In genomic region chr9:70929840-70930640, GRCm38 (mm10) we compare ENCODE assay signal across 9 mouse cellular contexts. TPM values are rescaled to one million over a fixed set of nuclear protein-coding genes. Genes with fewer than 3 reads are reported as not detected.
DNase-seq lines count a peak whose midpoint lies in the region; ATAC-seq and TF ChIP-seq lines count a peak whose summit lies in the region.
"Had no signal": no experiment of that assay in that cellular context is flagged by ENCODE, and none has a peak within 500 bp of the region (broad histone marks: within the 10 kb centered on the region; RNA-seq: fewer than 3 reads in every experiment).

No protein-coding gene starts in this region.

- peak; percentile 45 for TF ChIP-seq CTCF in cortical plate, adult 2 months (IDR thresholded peaks at IDR 0.05; ENCODE audit: extremely low read depth, insufficient read depth, low read length)
- TF ChIP-seq CTCF in kidney, adult 2 months (conservative IDR thresholded peaks at IDR 0.05; ENCODE audit: insufficient read depth, insufficient read length, low read depth, low read length) = peak; percentile 56
- TF ChIP-seq CTCF in liver, postnatal 0 days (IDR thresholded peaks at IDR 0.05; ENCODE audit: low read depth) = peak; percentile 89

- H3K27me3 ChIP-seq in midbrain, embryonic 10.5 days (ENCODE audit: low read depth, poor library complexity, severe bottlenecking) = no peaks in the 10 kb centered on the region
- no peaks in the 10 kb centered on the region for H3K27me3 ChIP-seq in midbrain, embryonic 15.5 days (replicated peaks)
- H3K27me3 ChIP-seq in kidney, adult 2 months (replicated peaks; ENCODE audit: control insufficient read depth, insufficient read depth, low read length) = no peaks in the 10 kb centered on the region
- H3K27me3 ChIP-seq in liver, postnatal 0 days (ENCODE audit: insufficient read depth, low read length) = no peaks in the 10 kb centered on the region

- no peak overlapping the region for H3K4me2 ChIP-seq in midbrain, embryonic 15.5 days
- H3K4me2 ChIP-seq in liver, postnatal 0 days (ENCODE audit: low read depth, low read length) = 0 out of 2 replicates have a peak overlapping the region, but pooled peaks have one; percentile 11

- peaks cover 3% of the 10 kb centered on the region; the same call in 1 of the 2 replicates for H3K4me1 ChIP-seq in midbrain, embryonic 10.5 days
- no peaks in the 10 kb centered on the region for H3K4me1 ChIP-seq in midbrain, embryonic 15.5 days
- H3K4me1 ChIP-seq in cortical plate, adult 2 months (ENCODE audit: control insufficient read depth, insufficient read depth, low read length) = no peaks in the 10 kb centered on the region
- H3K4me1 ChIP-seq in kidney, adult 2 months (ENCODE audit: control insufficient read depth, insufficient read depth, low read length) = no peaks in the 10 kb centered on the region
- peaks cover 42% of the 10 kb centered on the region for H3K4me1 ChIP-seq in liver, postnatal 0 days (ENCODE audit: insufficient read depth)

- H3K27ac ChIP-seq in midbrain, embryonic 10.5 days (replicated peaks) = no peak overlapping the region
- no peak overlapping the region for H3K27ac ChIP-seq in midbrain, embryonic 15.5 days
- no peak overlapping the region for H3K27ac ChIP-seq in cortical plate, adult 2 months (ENCODE audit: insufficient read depth, low read length)
- no peak overlapping the region for H3K27ac ChIP-seq in kidney, adult 2 months (ENCODE audit: insufficient read depth, low read depth, low read length)
- peak overlapping the region; percentile 55 for H3K27ac ChIP-seq in liver, postnatal 0 days (ENCODE audit: low read depth)

- no peaks in the 10 kb centered on the region for H3K36me3 ChIP-seq in midbrain, embryonic 10.5 days
- no peaks in the 10 kb centered on the region for H3K36me3 ChIP-seq in midbrain, embryonic 15.5 days (replicated peaks)
- no peaks in the 10 kb centered on the region for H3K36me3 ChIP-seq in kidney, adult 2 months (ENCODE audit: control insufficient read depth, insufficient read depth, low read length)
- no peaks in the 10 kb centered on the region for H3K36me3 ChIP-seq in liver, postnatal 0 days (replicated peaks; ENCODE audit: insufficient read depth, low read length)

- 57% methylated on average over 15 of the region's 15 CpGs for whole genome bisulfite sequencing in midbrain, embryonic 10.5 days
- 52% methylated on average over 15 of the region's 15 CpGs for WGBS in midbrain, embryonic 15.5 days
- 61% methylated on average over 15 of the region's 15 CpGs for WGBS in kidney, adult 2 months
- 63% methylated on average over 15 of the region's 15 CpGs for WGBS in liver, postnatal 0 days (ENCODE audit: insufficient replicate concordance)

- DNase-seq in midbrain, embryonic 10.5 days (ENCODE audit: low spot score) = peak; percentile 41
- DNase-seq in ZHBTc4 (ENCODE audit: low read depth, low spot score) (peak; percentile 69), MN1 (ENCODE audit: low spot score) (no peak)
- peak; percentile 53 for DNase-seq in kidney, adult 2 months
- peak; percentile 63 for DNase-seq in liver, postnatal 0 days
- peak; percentile 37 for DNase-seq in retina, postnatal 7 days (ENCODE audit: low read depth, low spot score)

- TF ChIP-seq POLR2A in cortical plate, adult 2 months (IDR thresholded peaks at IDR 0.05; ENCODE audit: extremely low read depth, insufficient read depth, low read length) = no peak
- TF ChIP-seq POLR2A in kidney, adult 2 months (IDR thresholded peaks at IDR 0.05; ENCODE audit: low read depth, low read length) = no peak

- no peaks in the 10 kb centered on the region for H3K9me3 ChIP-seq in midbrain, embryonic 10.5 days (replicated peaks)
- no peaks in the 10 kb centered on the region for H3K9me3 ChIP-seq in midbrain, embryonic 15.5 days
- H3K9me3 ChIP-seq in liver, postnatal 0 days (ENCODE audit: low read length) = no peaks in the 10 kb centered on the region

- no peak overlapping the region for H3K4me3 ChIP-seq in midbrain, embryonic 10.5 days
- no peak overlapping the region for H3K4me3 ChIP-seq in midbrain, embryonic 15.5 days
- H3K4me3 ChIP-seq in cortical plate, adult 2 months (ENCODE audit: insufficient read depth, low read length) = no peak overlapping the region
- H3K4me3 ChIP-seq in kidney, adult 2 months (ENCODE audit: insufficient read depth, low read depth, low read length) = no peak overlapping the region
- no peak overlapping the region for H3K4me3 ChIP-seq in liver, postnatal 0 days (ENCODE audit: low read depth, low read length)
- H3K4me3 ChIP-seq: myocyte had no signal

- no peak for TF ChIP-seq EP300 in liver, postnatal 0 days (IDR thresholded peaks at IDR 0.05; ENCODE audit: low read depth)

- no peak overlapping the region for H3K9ac ChIP-seq in midbrain, embryonic 15.5 days
- peak overlapping the region; percentile 44; the same call in 1 of the 2 replicates for H3K9ac ChIP-seq in liver, postnatal 0 days (replicated peaks)

- ATAC-seq in midbrain, embryonic 15.5 days (replicated peaks) = no peak
- ATAC-seq in liver, postnatal 0 days = no peak

RNA-seq across cellular contexts. Expression of gene Lipc, which starts 22.0 kb away (rescaled TPM):
- not detected in 2 replicates for polyA plus RNA-seq in midbrain, embryonic 10.5 days (2016; fragmentation: Nextera tagmentation; extraction: Ambion mirVana)
- polyA plus RNA-seq in midbrain, embryonic 15.5 days (2015; fragmentation: Nextera tagmentation; extraction: Ambion mirVana) = 0.09 TPM in 1 of 2 replicates, not detected in the other
- 0.19 and 0.32 TPM in 2 replicates for polyA plus RNA-seq in cortical plate, adult 2 months (2012; rRNA removed)
- polyA plus RNA-seq in kidney, adult 2 months (2012; rRNA removed) = 0.58 TPM in 2 replicates
- polyA plus RNA-seq in liver, postnatal 0 days (2015; fragmentation: Nextera tagmentation; extraction: Ambion mirVana) = 104 and 108 TPM in 2 replicates

Comparison
In these comparisons a context has a peak if more than half of its experiments do, and no peak if none do; other contexts are left out.
1. RNA of gene Lipc, which starts 22.0 kb away (polyA plus RNA-seq): 104 to 108 TPM in liver, postnatal 0 days; 0.58 TPM in kidney, adult 2 months, 0.19 to 0.32 TPM in cortical plate, adult 2 months, 0.09 TPM in midbrain, embryonic 15.5 days and not detected in midbrain, embryonic 10.5 days; every median in the first group is over 10 times any median in the second.
2. Peak in every context shown above with its lines, with median percentiles within 50 percentile points of each other: CTCF ChIP-seq.